8 mouse cellular contexts compared by ENCODE assay signal in genomic region chr3:108013331-108013871, GRCm38 (mm10). TPM values are rescaled to one million over a fixed set of nuclear protein-coding genes. Genes with fewer than 3 reads are reported as not detected.
DNase-seq lines count a peak whose midpoint lies in the region; ATAC-seq and TF ChIP-seq lines count a peak whose summit lies in the region.

No protein-coding gene starts in this region.

- H3K4me3 ChIP-seq in midbrain, postnatal 0 days (ENCODE audit: low read depth, low read length) = no peak overlapping the region
- H3K4me3 ChIP-seq in midbrain, embryonic 15.5 days = no peak overlapping the region
- H3K4me3 ChIP-seq in bone marrow macrophage, adult 2 months (ENCODE audit: insufficient read depth, low read length) = peak overlapping the region; percentile 8; the same call in 1 of the 2 replicates

- no peaks in the 10 kb centered on the region for H3K9me3 ChIP-seq in midbrain, postnatal 0 days (ENCODE audit: low read length)
- H3K9me3 ChIP-seq in midbrain, embryonic 15.5 days = no peaks in the 10 kb centered on the region

- no peak for TF ChIP-seq CTCF in midbrain, postnatal 0 days (IDR thresholded peaks at IDR 0.05)
- TF ChIP-seq CTCF in bone marrow macrophage, adult 2 months (IDR thresholded peaks at IDR 0.05; ENCODE audit: low read depth, low read length) = no peak

- intact Hi-C loops in heart, postnatal 10 days (cut with DNase I) = no loop called here

- no peak for ATAC-seq in midbrain, postnatal 0 days (ENCODE audit: low FRiP score)
- no peak for ATAC-seq in midbrain, embryonic 15.5 days (replicated peaks)
- ATAC-seq in CD4-positive, CD25-positive, alpha-beta regulatory T cell, adult 4 months = no peak

- no peak for TF ChIP-seq POLR2A in bone marrow macrophage, adult 2 months (IDR thresholded peaks at IDR 0.05; ENCODE audit: borderline replicate concordance, low read depth, low read length)

- DNase-seq in midbrain, postnatal 0 days (ENCODE audit: low spot score) = peak; percentile 55
- peak; percentile 75 to 77 for DNase-seq in heart, postnatal 10 days
- DNase-seq in left cerebral cortex, adult 8-10 months (ENCODE audit: low spot score in 2 of 2) = peak; percentile 37 to 71
- peak; percentile 72 for DNase-seq in right cerebral cortex, postnatal 25 days
- no peak for DNase-seq in natural killer cell, adult 2 months (ENCODE audit: low spot score in 2 of 2)

- WGBS in midbrain, postnatal 0 days = 71% methylated on average over 4 of the region's 4 CpGs
- 70% methylated on average over 4 of the region's 4 CpGs for WGBS in midbrain, embryonic 15.5 days

- H3K36me3 ChIP-seq in midbrain, postnatal 0 days (ENCODE audit: insufficient read depth, low read length) = no peaks in the 10 kb centered on the region
- no peaks in the 10 kb centered on the region for H3K36me3 ChIP-seq in midbrain, embryonic 15.5 days (replicated peaks)

- no peak overlapping the region for H3K4me2 ChIP-seq in midbrain, postnatal 0 days (ENCODE audit: low read depth, low read length, poor library complexity, severe bottlenecking)
- no peak overlapping the region for H3K4me2 ChIP-seq in midbrain, embryonic 15.5 days

- no peak overlapping the region for H3K9ac ChIP-seq in midbrain, postnatal 0 days (replicated peaks; ENCODE audit: low read length, poor library complexity, severe bottlenecking)
- H3K9ac ChIP-seq in midbrain, embryonic 15.5 days = no peak overlapping the region

- H3K27ac ChIP-seq in midbrain, postnatal 0 days (ENCODE audit: low read depth, low read length) = no peak overlapping the region
- no peak overlapping the region for H3K27ac ChIP-seq in midbrain, embryonic 15.5 days
- H3K27ac ChIP-seq in bone marrow macrophage, adult 2 months (ENCODE audit: insufficient read depth, low read depth, low read length) = peak overlapping the region; percentile 87

- H3K4me1 ChIP-seq in midbrain, postnatal 0 days (ENCODE audit: insufficient read depth, low read length) = no peaks in the 10 kb centered on the region; the same call in 1 of the 2 replicates
- peaks cover 20% of the 10 kb centered on the region for H3K4me1 ChIP-seq in midbrain, embryonic 15.5 days
- H3K4me1 ChIP-seq in bone marrow macrophage, adult 2 months (ENCODE audit: control insufficient read depth, insufficient read depth, low read length) = peaks cover 37% of the 10 kb centered on the region

- no peaks in the 10 kb centered on the region for H3K27me3 ChIP-seq in midbrain, postnatal 0 days (ENCODE audit: insufficient read depth, low read length)
- no peaks in the 10 kb centered on the region for H3K27me3 ChIP-seq in midbrain, embryonic 15.5 days (replicated peaks)

RNA-seq across cellular contexts. Expression of gene Gstm1, which starts 4.4 kb away (rescaled TPM):
- 105 and 142 TPM in 2 replicates for total RNA-seq in midbrain, postnatal 0 days (2014; rRNA removed)
- 293 and 371 TPM in 2 replicates for polyA plus RNA-seq in midbrain, postnatal 0 days (2015; fragmentation: Nextera tagmentation; extraction: Ambion mirVana)
- 74.4 and 97.4 TPM in 2 replicates for polyA plus RNA-seq in midbrain, embryonic 15.5 days (2015; fragmentation: Nextera tagmentation; extraction: Ambion mirVana)
- polyA plus RNA-seq in bone marrow macrophage, adult 2 months (2012; ENCODE audit: insufficient read depth, insufficient read length, missing spikeins) = 313 and 329 TPM in 2 replicates
- total RNA-seq in heart, postnatal 10 days (2021) = 10 to 100 TPM; 61.4 to 76.3 TPM
- total RNA-seq in left cerebral cortex, adult 8-10 months (2022) = 100 to 1,000 TPM; 275 to 318 (median 312) TPM
- 1 to 10 TPM; 2.8 to 3.4 TPM for polyA plus RNA-seq in CD4-positive, CD25-positive, alpha-beta regulatory T cell, adult 4 months (2017; shearing (Covaris generic))

RNA-seq across cellular contexts. Expression of gene Gstm2, which starts 27.1 kb away (rescaled TPM):
- 8.5 and 10.2 TPM in 2 replicates for total RNA-seq in midbrain, postnatal 0 days (2014; rRNA removed)
- 13.0 and 14.8 TPM in 2 replicates for polyA plus RNA-seq in midbrain, postnatal 0 days (2015; fragmentation: Nextera tagmentation; extraction: Ambion mirVana)
- polyA plus RNA-seq in midbrain, embryonic 15.5 days (2015; fragmentation: Nextera tagmentation; extraction: Ambion mirVana) = 11.0 and 11.5 TPM in 2 replicates
- 4.5 and 4.7 TPM in 2 replicates for polyA plus RNA-seq in bone marrow macrophage, adult 2 months (2012; ENCODE audit: insufficient read depth, insufficient read length, missing spikeins)
- 10 to 100 TPM; 44.3 to 45.6 TPM for total RNA-seq in heart, postnatal 10 days (2021)
- 1 to 10 TPM; 3.6 to 6.5 (median 5.5) TPM for total RNA-seq in left cerebral cortex, adult 8-10 months (2022)
- polyA plus RNA-seq in CD4-positive, CD25-positive, alpha-beta regulatory T cell, adult 4 months (2017; shearing (Covaris generic)) = not detected

RNA-seq across cellular contexts. Expression of gene Gstm4, which starts 31.3 kb away (rescaled TPM):
- 4.1 and 4.5 TPM in 2 replicates for total RNA-seq in midbrain, postnatal 0 days (2014; rRNA removed)
- 25.6 and 25.9 TPM in 2 replicates for polyA plus RNA-seq in midbrain, postnatal 0 days (2015; fragmentation: Nextera tagmentation; extraction: Ambion mirVana)
- polyA plus RNA-seq in midbrain, embryonic 15.5 days (2015; fragmentation: Nextera tagmentation; extraction: Ambion mirVana) = 18.3 and 19.8 TPM in 2 replicates
- 10.1 and 10.7 TPM in 2 replicates for polyA plus RNA-seq in bone marrow macrophage, adult 2 months (2012; ENCODE audit: insufficient read depth, insufficient read length, missing spikeins)
- 10 to 100 TPM; 11.1 to 13.3 TPM for total RNA-seq in heart, postnatal 10 days (2021)
- 10 to 100 TPM in 3 of 4 experiments, 1 to 10 TPM in 1; 10.0 to 12.6 (median 11.2) TPM for total RNA-seq in left cerebral cortex, adult 8-10 months (2022)
- 1 to 10 TPM; 4.4 to 5.7 TPM for polyA plus RNA-seq in CD4-positive, CD25-positive, alpha-beta regulatory T cell, adult 4 months (2017; shearing (Covaris generic))

RNA-seq across cellular contexts. Expression of gene Gstm3, which starts 44.3 kb away (rescaled TPM):
- total RNA-seq in midbrain, postnatal 0 days (2014; rRNA removed) = not detected in 2 replicates
- not detected in 2 replicates for polyA plus RNA-seq in midbrain, postnatal 0 days (2015; fragmentation: Nextera tagmentation; extraction: Ambion mirVana)
- polyA plus RNA-seq in midbrain, embryonic 15.5 days (2015; fragmentation: Nextera tagmentation; extraction: Ambion mirVana) = 0.25 TPM in 1 of 2 replicates, not detected in the other
- not detected in 2 replicates for polyA plus RNA-seq in bone marrow macrophage, adult 2 months (2012; ENCODE audit: insufficient read depth, insufficient read length, missing spikeins)
- total RNA-seq in heart, postnatal 10 days (2021) = not detected
- total RNA-seq in left cerebral cortex, adult 8-10 months (2022) = not detected
- polyA plus RNA-seq in CD4-positive, CD25-positive, alpha-beta regulatory T cell, adult 4 months (2017; shearing (Covaris generic)) = not detected

Comparison
In these comparisons a context has a peak if more than half of its experiments do, and no peak if none do; other contexts are left out.
1. DNase-seq: peak in midbrain, postnatal 0 days (single experiment), heart, postnatal 10 days (2 of 2), left cerebral cortex, adult 8-10 months (2 of 2) and right cerebral cortex, postnatal 25 days (single experiment); none in natural killer cell, adult 2 months (0 of 2).
2. RNA of gene Gstm1, which starts 4.4 kb away (polyA plus RNA-seq): 313 to 329 TPM in bone marrow macrophage, adult 2 months, 293 to 371 TPM in midbrain, postnatal 0 days and 74.4 to 97.4 TPM in midbrain, embryonic 15.5 days; 2.8 to 3.4 TPM in CD4-positive, CD25-positive, alpha-beta regulatory T cell, adult 4 months; every median in the first group is over 10 times any median in the second.